Mouse (Mus musculus) stomach, embryonic 15.5 days (tissue): ENCODE results near the gene Sipa1l3. TPM values are rescaled to one million over a fixed set of nuclear protein-coding genes. Genes with fewer than 3 reads are reported as not detected.
A peak's percentile ranks its signal among the peaks of the same experiment; 100 is the strongest.

Source experiments
- ATAC-seq: fragments of 200-750 bp; cut with Nextera tagmentation; 2 replicates; pipeline ENCODE4 v1.8.0; 2017; ENCODE audit warnings: low read depth, moderate number of reproducible peaks, moderate TSS enrichment; ENCODE audit not compliant: insufficient read depth, low FRiP score
- H3K27ac ChIP-seq: fragments of 300-500 bp; sonication (generic); 2 replicates; pipeline ENCODE4 v1.5.1; 2015; ENCODE audit warnings: mild to moderate bottlenecking, inconsistent platforms
- H3K27me3 ChIP-seq: fragments of 300-500 bp; sonication (generic); replicated peaks from 2 replicates; pipeline ENCODE4 v1.6.1; 2015; ENCODE audit warnings: inconsistent platforms
- H3K36me3 ChIP-seq: fragments of 300-500 bp; sonication (generic); 2 replicates; pipeline ENCODE4 v1.6.1; 2015; ENCODE audit warnings: inconsistent platforms
- H3K4me1 ChIP-seq: fragments of 300-500 bp; sonication (generic); 2 replicates; pipeline ENCODE4 v1.6.1; 2015; ENCODE audit warnings: inconsistent platforms
- H3K4me2 ChIP-seq: fragments of 300-500 bp; sonication (generic); 2 replicates; pipeline ENCODE4 v1.6.1; 2015; ENCODE audit warnings: mild to moderate bottlenecking, inconsistent platforms
- H3K4me3 ChIP-seq: fragments of 300-500 bp; sonication (generic); replicated peaks from 2 replicates; pipeline ENCODE4 v1.5.1; 2015; ENCODE audit warnings: inconsistent platforms
- H3K9ac ChIP-seq: fragments of 300-500 bp; sonication (generic); 2 replicates; pipeline ENCODE4 v1.6.1; 2015; ENCODE audit warnings: inconsistent platforms
- H3K9me3 ChIP-seq: fragments of 300-500 bp; sonication (generic); 2 replicates; pipeline ENCODE4 v1.6.1; 2016; ENCODE audit warnings: inconsistent platforms
- WGBS: fragments of 180-500 bp; shearing (Covaris S2); methylation state at CpG from one replicate; pipeline ENCODE4 v1.1.7; 2015; 5-methylcytosine and 5-hydroxymethylcytosine counted together
- polyA plus RNA-seq: library from polyadenylated mRNA; unstranded; fragments of >200 nt; fragmentation: Nextera tagmentation; extraction: Ambion mirVana; gene quantifications from 2 replicates; pipeline ENCODE4 v1.2.1, GENCODE M21; 2015

Sipa1l3 gene
- polyA plus RNA-seq, 1 experiment from 2014 or later = 22.0 TPM

DNA sequence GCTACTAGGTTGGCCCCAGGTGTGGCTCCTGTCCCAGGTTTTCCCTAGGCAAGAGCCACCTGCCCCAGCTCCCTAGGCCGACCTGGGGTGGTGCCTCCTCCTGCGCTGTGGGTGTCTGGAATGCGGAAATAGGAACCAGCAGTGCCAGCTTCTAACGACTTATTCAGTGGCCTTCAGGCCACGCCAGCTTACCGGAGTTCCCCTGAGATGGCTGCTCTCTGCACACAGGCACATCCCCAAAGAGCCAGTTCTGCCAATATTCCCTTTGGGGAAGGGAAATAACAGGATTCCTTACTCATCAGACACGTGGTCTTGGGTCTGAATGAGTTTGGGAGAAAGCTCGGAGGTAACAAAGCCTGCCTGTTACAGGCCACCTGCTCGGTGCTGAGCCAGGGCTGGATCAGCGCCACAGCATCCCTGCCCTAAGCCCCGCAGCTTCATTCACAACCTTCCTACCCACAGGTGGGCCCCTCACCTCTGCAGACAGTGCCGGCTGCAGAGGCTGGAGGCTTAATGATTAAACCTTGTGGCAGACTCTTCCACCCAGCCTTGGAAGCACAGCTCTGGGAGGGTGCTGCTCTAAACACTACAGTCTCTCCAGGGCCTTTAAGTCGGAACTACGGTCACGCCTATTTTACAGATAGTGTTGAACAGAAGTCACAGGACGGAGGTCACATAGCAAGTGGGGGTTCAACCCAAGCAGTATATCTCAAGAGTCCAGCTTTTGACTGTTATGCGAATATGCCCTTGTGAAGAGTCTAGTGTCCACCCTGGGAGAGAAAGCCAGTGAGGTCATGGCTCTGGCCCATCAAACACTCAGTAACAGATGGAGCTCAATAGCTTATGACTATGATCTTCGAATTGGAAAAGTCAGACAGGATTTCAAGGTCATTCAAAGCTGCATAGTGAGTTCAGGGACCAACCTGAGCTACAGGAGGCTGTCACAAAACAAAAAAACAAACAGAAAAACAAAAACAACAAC lies 12.8 kb downstream of the Sipa1l3 start:
- Histone ChIP-seq H3K27me3 (no peaks in the 10 kb centered on the region), H3K9me3 (no peaks in the 10 kb centered on the region), H3K4me3 (peak overlapping the region; percentile 27), H3K4me1 (peaks cover 30% of the 10 kb centered on the region), H3K27ac (peak overlapping the region; percentile 92), H3K9ac (0 out of 2 replicates have a peak overlapping the region, but pooled peaks have one; percentile 10), H3K4me2 (peak overlapping the region; percentile 48), H3K36me3 (no peaks in the 10 kb centered on the region; the same call in 1 of the 2 replicates)
- peak; percentile 87 for ATAC-seq
- 26% methylated on average over 18 of the region's 18 CpGs for WGBS

GRCm38 (mm10) chr7:29504683-29505290 lies 13.7 kb downstream of the Sipa1l3 start:
- ATAC-seq = no peak
- Histone ChIP-seq H3K27ac (peak overlapping the region; percentile 92), H3K4me3 (peak overlapping the region; percentile 27), H3K9ac (no peak overlapping the region), H3K36me3 (no peaks in the 10 kb centered on the region; the same call in 1 of the 2 replicates), H3K4me2 (peak overlapping the region; percentile 48), H3K27me3 (no peaks in the 10 kb centered on the region), H3K4me1 (peaks cover 28% of the 10 kb centered on the region), H3K9me3 (no peaks in the 10 kb centered on the region)
- 47% methylated on average over 6 of the region's 7 CpGs for WGBS

GRCm38 (mm10) chr7:29503616-29504015 lies 14.8 kb downstream of the Sipa1l3 start:
- peaks cover 23% of the 10 kb centered on the region for H3K4me1 ChIP-seq
- peak overlapping the region; percentile 92 for H3K27ac ChIP-seq
- 62% methylated on average over 6 of the region's 6 CpGs for WGBS
- H3K4me2 ChIP-seq = peak overlapping the region; percentile 48; the same call in 1 of the 2 replicates
- no peaks in the 10 kb centered on the region for H3K9me3 ChIP-seq
- no peak overlapping the region for H3K9ac ChIP-seq
- ATAC-seq = no peak
- no peak overlapping the region for H3K4me3 ChIP-seq
- no peaks in the 10 kb centered on the region for H3K27me3 ChIP-seq
- no peaks in the 10 kb centered on the region; the same call in 1 of the 2 replicates for H3K36me3 ChIP-seq

DNA sequence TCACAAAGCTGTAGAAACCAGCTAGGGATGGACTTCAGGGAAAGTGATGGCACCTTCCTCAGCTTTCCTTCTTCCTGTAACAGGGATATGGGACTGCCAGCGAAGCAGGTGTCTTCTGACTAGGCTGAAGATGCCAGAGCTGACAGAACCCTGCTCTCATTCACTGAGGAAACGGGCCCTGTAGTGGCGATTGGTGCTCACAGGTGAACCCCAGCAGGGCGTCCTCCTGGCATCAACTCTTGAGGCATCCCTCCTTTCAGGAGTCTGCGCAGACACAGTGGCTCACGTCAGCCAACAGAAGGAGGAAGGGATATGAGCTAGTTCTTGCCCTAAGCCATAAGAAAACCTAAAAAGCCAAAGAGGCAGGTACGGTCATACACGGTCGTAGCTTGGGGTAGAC lies 17.2 kb downstream of the Sipa1l3 start:
- Histone ChIP-seq H3K4me3 (no peak overlapping the region), H3K9me3 (no peaks in the 10 kb centered on the region), H3K27me3 (no peaks in the 10 kb centered on the region), H3K4me1 (peaks cover 19% of the 10 kb centered on the region), H3K27ac (0 out of 2 replicates have a peak overlapping the region, but pooled peaks have one; percentile 10), H3K4me2 (no peak overlapping the region), H3K9ac (no peak overlapping the region), H3K36me3 (no peaks in the 10 kb centered on the region; the same call in 1 of the 2 replicates)
- WGBS = 91% methylated on average over 9 of the region's 9 CpGs
- ATAC-seq = no peak

GRCm38 (mm10) chr7:29499071-29499470 lies 19.4 kb downstream of the Sipa1l3 start:
- Histone ChIP-seq H3K27me3 (no peaks in the 10 kb centered on the region), H3K4me3 (no peak overlapping the region), H3K9me3 (no peaks in the 10 kb centered on the region), H3K4me2 (no peak overlapping the region), H3K27ac (no peak overlapping the region), H3K36me3 (no peaks in the 10 kb centered on the region; the same call in 1 of the 2 replicates), H3K9ac (no peak overlapping the region), H3K4me1 (peaks cover 19% of the 10 kb centered on the region)
- 77% methylated on average over 6 of the region's 6 CpGs for WGBS
- no peak for ATAC-seq

DNA sequence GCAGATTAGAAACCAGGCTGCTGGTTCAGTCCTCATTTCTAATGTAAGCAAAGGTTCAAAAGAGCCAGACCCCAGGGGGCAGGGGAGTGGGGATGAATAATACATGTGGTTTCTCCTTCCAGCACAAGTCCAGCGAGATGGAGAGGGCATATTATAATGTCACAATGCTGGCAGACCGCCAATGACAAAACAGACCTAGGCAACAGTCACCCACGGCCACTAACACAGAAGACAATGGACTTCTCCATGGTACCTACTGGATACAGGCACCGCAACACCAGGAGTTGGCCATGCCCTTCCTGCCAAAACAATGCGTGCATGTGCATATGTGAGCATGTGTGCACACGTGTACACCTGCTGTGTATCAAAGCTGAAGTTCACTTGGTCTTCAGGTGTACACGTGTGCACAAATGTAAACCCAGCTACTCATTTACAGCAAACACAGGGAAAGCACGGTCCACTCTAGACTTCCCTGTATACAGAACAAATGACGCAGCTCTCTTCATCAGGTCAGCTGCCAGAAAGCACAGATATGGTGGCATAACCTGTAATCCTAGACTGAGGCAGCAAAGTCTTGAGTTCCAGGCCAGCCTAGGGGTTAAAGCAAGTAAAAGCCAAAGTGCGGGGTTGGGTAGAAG lies 21.4 kb downstream of the Sipa1l3 start:
- peak; percentile 29; the same call in 1 of the 2 replicates for ATAC-seq
- WGBS = 62% methylated on average over 10 of the region's 10 CpGs

DNA sequence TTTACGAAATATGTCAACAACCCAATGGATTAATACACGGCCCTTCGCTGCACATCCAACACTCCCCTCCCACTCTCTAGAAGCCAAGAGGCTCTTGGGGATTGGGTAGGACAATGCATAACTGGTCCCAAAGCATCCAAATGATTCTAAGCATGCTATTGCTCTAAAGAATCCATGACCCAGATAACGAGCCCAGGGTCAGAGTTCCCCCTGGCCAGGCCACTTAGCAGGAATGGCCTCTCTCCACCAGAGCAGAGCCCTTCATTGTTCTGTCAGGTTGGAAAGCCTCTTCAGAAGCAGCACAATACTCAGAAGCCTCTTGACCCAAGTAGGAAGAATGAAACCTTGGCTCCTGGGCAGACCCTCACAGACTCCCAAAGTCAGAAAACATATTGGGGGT lies 22.1 kb downstream of the Sipa1l3 start:
- H3K4me3 ChIP-seq = no peak overlapping the region
- no peak overlapping the region for H3K27ac ChIP-seq
- H3K9ac ChIP-seq = no peak overlapping the region
- no peaks in the 10 kb centered on the region for H3K36me3 ChIP-seq
- H3K9me3 ChIP-seq = no peaks in the 10 kb centered on the region
- no peak for ATAC-seq
- no peaks in the 10 kb centered on the region for H3K27me3 ChIP-seq
- H3K4me1 ChIP-seq = peaks cover 12% of the 10 kb centered on the region; the same call in 1 of the 2 replicates
- H3K4me2 ChIP-seq = no peak overlapping the region
- 55% methylated on average over 4 of the region's 4 CpGs for WGBS

More for the DNA sequence above, 21.4 kb downstream of the Sipa1l3 start:
- no peaks in the 10 kb centered on the region for H3K9me3 ChIP-seq
- H3K4me3 ChIP-seq = no peak overlapping the region
- H3K27me3 ChIP-seq = no peaks in the 10 kb centered on the region
- H3K4me2 ChIP-seq = no peak overlapping the region
- no peak overlapping the region; the same call in 1 of the 2 replicates for H3K27ac ChIP-seq
- no peak overlapping the region for H3K9ac ChIP-seq
- peaks cover 12% of the 10 kb centered on the region; the same call in 1 of the 2 replicates for H3K4me1 ChIP-seq
- no peaks in the 10 kb centered on the region for H3K36me3 ChIP-seq

DNA sequence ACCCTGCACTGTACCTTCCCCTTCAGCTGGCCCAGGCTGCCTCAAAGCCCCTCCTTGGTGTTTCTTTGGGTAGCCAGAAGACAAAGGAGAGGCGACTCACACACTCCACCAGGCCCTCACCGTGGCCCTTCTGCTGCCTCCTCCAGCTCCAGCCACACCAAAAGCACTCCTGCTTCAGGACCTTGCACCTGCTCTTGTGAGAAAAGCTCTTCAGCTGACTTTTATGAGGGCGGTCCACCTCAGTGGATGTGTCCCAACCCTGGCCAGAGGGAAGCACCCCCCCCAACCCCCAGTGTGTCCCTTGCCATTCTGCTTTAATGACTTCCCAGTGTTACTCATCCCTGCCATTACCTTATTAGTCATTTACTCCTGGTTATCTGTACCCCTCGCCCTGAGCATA lies 22.6 kb downstream of the Sipa1l3 start:
- Histone ChIP-seq H3K9me3 (no peaks in the 10 kb centered on the region), H3K27ac (no peak overlapping the region), H3K4me2 (no peak overlapping the region), H3K4me3 (no peak overlapping the region), H3K9ac (no peak overlapping the region), H3K27me3 (no peaks in the 10 kb centered on the region), H3K4me1 (peaks cover 14% of the 10 kb centered on the region), H3K36me3 (no peaks in the 10 kb centered on the region)
- 65% methylated on average over 4 of the region's 4 CpGs for WGBS
- ATAC-seq = no peak

DNA sequence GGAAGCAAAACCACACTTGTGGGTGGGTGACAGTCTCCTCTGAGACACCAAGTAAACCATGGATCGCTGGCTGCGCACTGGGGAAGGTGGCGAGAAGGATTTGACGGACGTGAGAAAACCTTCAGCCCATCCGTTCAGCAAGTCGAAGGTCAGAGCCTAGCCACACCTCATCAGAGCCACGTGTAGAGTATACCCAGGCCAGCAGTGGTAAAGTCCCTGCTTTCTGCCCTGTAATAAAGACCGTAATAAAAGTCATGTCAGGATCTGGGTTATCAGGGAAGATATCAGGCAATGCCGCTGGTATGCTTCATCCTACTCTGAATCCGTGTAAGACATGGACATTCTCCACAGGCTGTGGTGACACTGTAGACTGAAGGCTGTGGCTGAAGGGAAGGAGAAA lies 23.6 kb downstream of the Sipa1l3 start:
- Histone ChIP-seq H3K4me3 (no peak overlapping the region), H3K27me3 (no peaks in the 10 kb centered on the region), H3K4me1 (peaks cover 16% of the 10 kb centered on the region), H3K9me3 (no peaks in the 10 kb centered on the region), H3K4me2 (no peak overlapping the region), H3K9ac (no peak overlapping the region), H3K36me3 (no peaks in the 10 kb centered on the region), H3K27ac (no peak overlapping the region)
- ATAC-seq = no peak
- WGBS = 89% methylated on average over 11 of the region's 11 CpGs

DNA sequence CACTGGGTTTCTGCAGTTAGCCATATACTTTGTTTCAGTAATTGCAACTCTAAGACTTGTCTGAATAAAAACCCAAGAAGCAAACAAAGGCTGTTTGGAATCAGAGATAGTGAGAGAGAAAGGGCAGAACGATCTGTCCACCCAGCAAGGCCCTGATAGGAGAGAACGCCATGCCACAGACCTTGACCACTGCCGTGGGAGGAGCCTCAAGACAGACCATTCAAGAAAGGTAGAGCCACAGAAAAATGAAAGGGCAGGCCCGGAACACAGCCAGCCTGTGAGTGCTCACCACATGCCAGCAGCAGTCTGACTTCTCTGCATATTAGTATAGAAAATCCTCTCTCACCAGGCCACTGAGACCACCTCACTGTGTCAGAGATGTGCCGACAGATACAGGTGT lies 24.4 kb downstream of the Sipa1l3 start:
- Histone ChIP-seq H3K27ac (no peak overlapping the region), H3K4me2 (no peak overlapping the region), H3K4me1 (peaks cover 16% of the 10 kb centered on the region), H3K27me3 (no peaks in the 10 kb centered on the region), H3K4me3 (no peak overlapping the region), H3K36me3 (no peaks in the 10 kb centered on the region), H3K9ac (no peak overlapping the region), H3K9me3 (no peaks in the 10 kb centered on the region)
- 66% methylated on average over 5 of the region's 5 CpGs for WGBS
- no peak for ATAC-seq

- H3K4me2 ChIP-seq = no peak overlapping the region
- H3K27ac ChIP-seq = no peak overlapping the region
- H3K9me3 ChIP-seq = no peaks in the 10 kb centered on the region
- no peaks in the 10 kb centered on the region for H3K27me3 ChIP-seq
- WGBS = 69% methylated on average over 1 of the region's 1 CpGs
- peaks cover 25% of the 10 kb centered on the region for H3K4me1 ChIP-seq
- ATAC-seq = no peak
- H3K4me3 ChIP-seq = no peak overlapping the region
- H3K36me3 ChIP-seq = no peaks in the 10 kb centered on the region
- no peak overlapping the region for H3K9ac ChIP-seq
These were observed 25.4 kb downstream of the Sipa1l3 start for GRCm38 (mm10) chr7:29492992-29493391.
